Mouse (Mus musculus) forebrain, embryonic 10.5 days (tissue): Measurements from ENCODE around the gene Lgi4. TPM values are rescaled to one million over a fixed set of nuclear protein-coding genes. Genes with fewer than 3 reads are reported as not detected.
A peak's percentile ranks its signal among the peaks of the same experiment; 100 is the strongest.

Source experiments
- DNase-seq: peaks from one replicate; pipeline ENCODE4 v3.0.0-alpha.2; 2017; ENCODE audit warnings: low spot score; ENCODE audit errors: extremely low spot score
- H3K27ac ChIP-seq: fragments of 300-500 bp; sonication (generic); 2 replicates; pipeline ENCODE4 v1.5.1; 2016; ENCODE audit warnings: mild to moderate bottlenecking
- H3K27me3 ChIP-seq: fragments of 300-500 bp; sonication (generic); 2 replicates; pipeline ENCODE4 v1.6.1; 2016; ENCODE audit warnings: mild to moderate bottlenecking; ENCODE audit not compliant: poor library complexity, severe bottlenecking
- H3K36me3 ChIP-seq: fragments of 300-500 bp; sonication (generic); replicated peaks from 2 replicates; pipeline ENCODE4 v1.6.1; 2016; ENCODE audit warnings: mild to moderate bottlenecking, moderate library complexity
- H3K4me1 ChIP-seq: fragments of 300-500 bp; sonication (generic); 2 replicates; pipeline ENCODE4 v1.6.1; 2016
- H3K4me3 ChIP-seq: fragments of 300-500 bp; sonication (generic); 2 replicates; pipeline ENCODE4 v1.5.1; 2016; ENCODE audit warnings: mild to moderate bottlenecking, moderate library complexity
- H3K9me3 ChIP-seq: fragments of 300-500 bp; sonication (generic); 2 replicates; pipeline ENCODE4 v1.6.1; 2016; ENCODE audit warnings: mild to moderate bottlenecking, moderate library complexity
- WGBS: fragments of 180-500 bp; shearing (Covaris S2); methylation state at CpG from one replicate; pipeline ENCODE4 v1.1.7; 2016; 5-methylcytosine and 5-hydroxymethylcytosine counted together
- polyA plus RNA-seq: library from polyadenylated mRNA; unstranded; fragments of >200 nt; fragmentation: Nextera tagmentation; extraction: Ambion mirVana; gene quantifications from 2 replicates; pipeline ENCODE4 v1.2.1, GENCODE M21; 2016

Gene Lgi4
- polyA plus RNA-seq, 1 experiment from 2014 or later, result 0.68 TPM

GRCm38 (mm10) chr7:31053882-31054447 is 5.2 kb upstream of the Lgi4 start:
- Histone ChIP-seq H3K4me3 (no peak overlapping the region), H3K36me3 (no peaks in the 10 kb centered on the region), H3K4me1 (peaks cover 68% of the 10 kb centered on the region), H3K9me3 (no peaks in the 10 kb centered on the region), H3K27ac (no peak overlapping the region), H3K27me3 (peaks cover 67% of the 10 kb centered on the region)
- WGBS, result 29% methylated on average over 10 of the region's 10 CpGs
- no peak for DNase-seq

GRCm38 (mm10) chr7:31054661-31055320 is 4.4 kb upstream of the Lgi4 start:
- no peak for DNase-seq
- H3K9me3 ChIP-seq, result no peaks in the 10 kb centered on the region
- WGBS, result 48% methylated on average over 11 of the region's 11 CpGs
- no peaks in the 10 kb centered on the region for H3K36me3 ChIP-seq
- peaks cover 69% of the 10 kb centered on the region for H3K4me1 ChIP-seq
- H3K27ac ChIP-seq, result peak overlapping the region; percentile 68; the same call in 1 of the 2 replicates
- peak overlapping the region; percentile 18 for H3K4me3 ChIP-seq
- H3K27me3 ChIP-seq, result peaks cover 59% of the 10 kb centered on the region

- peaks cover 68% of the 10 kb centered on the region for H3K4me1 ChIP-seq
- no peaks in the 10 kb centered on the region for H3K36me3 ChIP-seq
- H3K27ac ChIP-seq, result peak overlapping the region; percentile 68; the same call in 1 of the 2 replicates
- no peaks in the 10 kb centered on the region for H3K9me3 ChIP-seq
- WGBS, result 5% methylated on average over 10 of the region's 10 CpGs
- H3K4me3 ChIP-seq, result peak overlapping the region; percentile 18
- peaks cover 53% of the 10 kb centered on the region for H3K27me3 ChIP-seq
- no peak for DNase-seq
These were observed 3.8 kb upstream of the Lgi4 start for GRCm38 (mm10) chr7:31055354-31055824.

GRCm38 (mm10) chr7:31055883-31056282 is 3.3 kb upstream of the Lgi4 start:
- 42% methylated on average over 3 of the region's 4 CpGs for WGBS
- Histone ChIP-seq H3K4me3 (no peak overlapping the region), H3K4me1 (peaks cover 63% of the 10 kb centered on the region), H3K9me3 (no peaks in the 10 kb centered on the region), H3K27me3 (peaks cover 48% of the 10 kb centered on the region), H3K36me3 (no peaks in the 10 kb centered on the region), H3K27ac (peak overlapping the region; percentile 68; the same call in 1 of the 2 replicates)
- DNase-seq, result no peak

- H3K36me3 ChIP-seq, result no peaks in the 10 kb centered on the region
- no peak overlapping the region for H3K4me3 ChIP-seq
- 87% methylated on average over 7 of the region's 7 CpGs for WGBS
- H3K9me3 ChIP-seq, result no peaks in the 10 kb centered on the region
- DNase-seq, result no peak
- no peak overlapping the region for H3K27ac ChIP-seq
- peaks cover 58% of the 10 kb centered on the region for H3K4me1 ChIP-seq
- peaks cover 42% of the 10 kb centered on the region for H3K27me3 ChIP-seq
These were observed 2.7 kb upstream of the Lgi4 start for GRCm38 (mm10) chr7:31056448-31056847.

- Histone ChIP-seq H3K4me1 (peaks cover 51% of the 10 kb centered on the region), H3K27me3 (peaks cover 36% of the 10 kb centered on the region), H3K9me3 (no peaks in the 10 kb centered on the region), H3K4me3 (no peak within 1 kb of the TSS), H3K36me3 (no peaks in the 10 kb centered on the region), H3K27ac (no peak within 1 kb of the TSS)
- DNase-seq, result no peak
- WGBS, result 78% methylated on average over 2 of the region's 2 CpGs
These were observed 2.1 kb upstream of the Lgi4 start, which contains the start of gene Fxyd1 for GRCm38 (mm10) chr7:31057071-31057470. Fxyd1 (minus strand) TSS chr7:31057199.

- Histone ChIP-seq H3K27ac (no peak overlapping the region), H3K27me3 (peaks cover 29% of the 10 kb centered on the region), H3K36me3 (no peaks in the 10 kb centered on the region), H3K4me3 (no peak overlapping the region), H3K4me1 (peaks cover 45% of the 10 kb centered on the region), H3K9me3 (no peaks in the 10 kb centered on the region)
- 80% methylated on average over 5 of the region's 5 CpGs for WGBS
- DNase-seq, result no peak
These were observed 1.4 kb upstream of the Lgi4 start for GRCm38 (mm10) chr7:31057730-31058129.

- DNase-seq, result no peak
- Histone ChIP-seq H3K36me3 (no peaks in the 10 kb centered on the region), H3K27me3 (peaks cover 25% of the 10 kb centered on the region), H3K27ac (no peak overlapping the region), H3K4me3 (no peak overlapping the region), H3K9me3 (no peaks in the 10 kb centered on the region), H3K4me1 (peaks cover 40% of the 10 kb centered on the region)
- 87% methylated on average over 6 of the region's 6 CpGs for WGBS
These were observed 931 bp upstream of the Lgi4 start for GRCm38 (mm10) chr7:31058211-31058610.

- Histone ChIP-seq H3K4me1 (peaks cover 22% of the 10 kb centered on the region), H3K9me3 (no peaks in the 10 kb centered on the region), H3K4me3 (no peak overlapping the region), H3K36me3 (no peaks in the 10 kb centered on the region), H3K27ac (peak overlapping the region; percentile 57), H3K27me3 (peaks cover 6% of the 10 kb centered on the region)
- DNase-seq, result no peak
- WGBS, result 67% methylated on average over 11 of the region's 11 CpGs
These were observed 928 bp downstream of the Lgi4 start for GRCm38 (mm10) chr7:31059919-31060620.

GRCm38 (mm10) chr7:31060621-31061010 is 1.5 kb downstream of the Lgi4 start:
- no peak overlapping the region for H3K4me3 ChIP-seq
- H3K27ac ChIP-seq, result no peak overlapping the region
- H3K36me3 ChIP-seq, result no peaks in the 10 kb centered on the region
- DNase-seq, result no peak
- 86% methylated on average over 7 of the region's 7 CpGs for WGBS
- peaks cover under 1% of the 10 kb centered on the region; the same call in 1 of the 2 replicates for H3K27me3 ChIP-seq
- H3K4me1 ChIP-seq, result peaks cover 16% of the 10 kb centered on the region
- no peaks in the 10 kb centered on the region for H3K9me3 ChIP-seq

GRCm38 (mm10) chr7:31063074-31063560 is 4.0 kb downstream of the Lgi4 start:
- Histone ChIP-seq H3K9me3 (no peaks in the 10 kb centered on the region), H3K4me1 (peaks cover 20% of the 10 kb centered on the region), H3K27ac (no peak overlapping the region), H3K27me3 (no peaks in the 10 kb centered on the region), H3K36me3 (no peaks in the 10 kb centered on the region), H3K4me3 (no peak overlapping the region)
- no peak for DNase-seq
- WGBS, result 86% methylated on average over 12 of the region's 12 CpGs

- Histone ChIP-seq H3K4me1 (peaks cover 12% of the 10 kb centered on the region; the same call in 1 of the 2 replicates), H3K4me3 (no peak overlapping the region), H3K27me3 (no peaks in the 10 kb centered on the region), H3K9me3 (no peaks in the 10 kb centered on the region), H3K27ac (no peak overlapping the region), H3K36me3 (no peaks in the 10 kb centered on the region)
- WGBS, result 56% methylated on average over 5 of the region's 5 CpGs
- no peak for DNase-seq
These were observed 8.7 kb downstream of the Lgi4 start for GRCm38 (mm10) chr7:31067836-31068235.

GRCm38 (mm10) chr7:31069491-31069890 is 10.3 kb downstream of the Lgi4 start:
- H3K36me3 ChIP-seq, result no peaks in the 10 kb centered on the region
- 87% methylated on average over 14 of the region's 14 CpGs for WGBS
- no peak overlapping the region for H3K27ac ChIP-seq
- no peaks in the 10 kb centered on the region for H3K27me3 ChIP-seq
- no peaks in the 10 kb centered on the region for H3K9me3 ChIP-seq
- no peak for DNase-seq
- no peak overlapping the region for H3K4me3 ChIP-seq
- H3K4me1 ChIP-seq, result peaks cover 12% of the 10 kb centered on the region; the same call in 1 of the 2 replicates
